Mouse (Mus musculus): ENCODE data around the gene Rapgef1. TPM values are rescaled to one million over a fixed set of nuclear protein-coding genes. Genes with fewer than 3 reads are reported as not detected.

Gene Rapgef1
- total and polyA plus RNA-seq, 2 experiments, result 11.8 to 25.3 TPM

- H3K4me3 ChIP-seq (ENCODE audit: insufficient read depth, low read depth, low read length), result no peak overlapping the region
- no peaks in the 10 kb centered on the region for H3K27me3 ChIP-seq (ENCODE audit: control insufficient read depth, insufficient read depth, low read length)
- WGBS, result 43% methylated on average over 3 of the region's 3 CpGs
- H3K27ac ChIP-seq (replicated peaks; ENCODE audit: insufficient read depth, low read depth, low read length), result peak overlapping the region; percentile 73
- TF ChIP-seq POLR2A (IDR thresholded peaks at IDR 0.05; ENCODE audit: extremely low read depth, insufficient read depth, low read length) (no peak), CTCF (IDR thresholded peaks at IDR 0.05; ENCODE audit: low read depth, low read length) (no peak)
- DNase-seq (ENCODE audit: extremely low read depth, low read depth, low spot score), result peak; percentile 51
- H3K9ac ChIP-seq (ENCODE audit: low read depth, low read length), result no peak overlapping the region
- peaks cover 29% of the 10 kb centered on the region for H3K4me1 ChIP-seq (ENCODE audit: control insufficient read depth, insufficient read depth, low read length)
- H3K79me2 ChIP-seq (ENCODE audit: control insufficient read depth, insufficient read depth, low read length), result peaks cover 20% of the 10 kb centered on the region; the same call in 1 of the 2 replicates
- H3K36me3 ChIP-seq (ENCODE audit: control insufficient read depth, insufficient read depth, low read length), result no peaks in the 10 kb centered on the region
Measured at GRCm38 (mm10) chr2:29678524-29678923, 59.0 kb downstream of the Rapgef1 start.

GRCm38 (mm10) chr2:29679710-29680584 is 60.4 kb downstream of the Rapgef1 start:
- H3K79me2 ChIP-seq (ENCODE audit: control insufficient read depth, insufficient read depth, low read length), result peaks cover 19% of the 10 kb centered on the region; the same call in 1 of the 2 replicates
- H3K4me1 ChIP-seq (ENCODE audit: control insufficient read depth, insufficient read depth, low read length), result peaks cover 19% of the 10 kb centered on the region
- H3K27ac ChIP-seq (replicated peaks; ENCODE audit: insufficient read depth, low read depth, low read length), result no peak overlapping the region
- TF ChIP-seq POLR2A (IDR thresholded peaks at IDR 0.05; ENCODE audit: extremely low read depth, insufficient read depth, low read length) (no peak), CTCF (IDR thresholded peaks at IDR 0.05; ENCODE audit: low read depth, low read length) (no peak)
- no peak overlapping the region for H3K9ac ChIP-seq (ENCODE audit: low read depth, low read length)
- H3K4me3 ChIP-seq (ENCODE audit: insufficient read depth, low read depth, low read length), result no peak overlapping the region
- 98% methylated on average over 6 of the region's 6 CpGs for WGBS
- no peaks in the 10 kb centered on the region for H3K27me3 ChIP-seq (ENCODE audit: control insufficient read depth, insufficient read depth, low read length)
- DNase-seq (ENCODE audit: extremely low read depth, low read depth, low spot score), result no peak
- no peaks in the 10 kb centered on the region for H3K36me3 ChIP-seq (ENCODE audit: control insufficient read depth, insufficient read depth, low read length)

- H3K27me3 ChIP-seq (ENCODE audit: control insufficient read depth, insufficient read depth, low read length), result no peaks in the 10 kb centered on the region
- DNase-seq (ENCODE audit: extremely low read depth, low read depth, low spot score), result no peak
- no peak overlapping the region for H3K27ac ChIP-seq (replicated peaks; ENCODE audit: insufficient read depth, low read depth, low read length)
- peaks cover 1% of the 10 kb centered on the region; the same call in 1 of the 2 replicates for H3K36me3 ChIP-seq (ENCODE audit: control insufficient read depth, insufficient read depth, low read length)
- H3K9ac ChIP-seq (ENCODE audit: low read depth, low read length), result no peak overlapping the region
- TF ChIP-seq POLR2A (IDR thresholded peaks at IDR 0.05; ENCODE audit: extremely low read depth, insufficient read depth, low read length), result no peak
- no peak for TF ChIP-seq CTCF (IDR thresholded peaks at IDR 0.05; ENCODE audit: low read depth, low read length)
- peaks cover 2% of the 10 kb centered on the region for H3K4me1 ChIP-seq (ENCODE audit: control insufficient read depth, insufficient read depth, low read length)
- peaks cover 12% of the 10 kb centered on the region; the same call in 1 of the 2 replicates for H3K79me2 ChIP-seq (ENCODE audit: control insufficient read depth, insufficient read depth, low read length)
- WGBS, result 94% methylated on average over 7 of the region's 7 CpGs
- no peak overlapping the region for H3K4me3 ChIP-seq (ENCODE audit: insufficient read depth, low read depth, low read length)
Measured at GRCm38 (mm10) chr2:29683261-29683999, 63.9 kb downstream of the Rapgef1 start.

- TF ChIP-seq CTCF (IDR thresholded peaks at IDR 0.05; ENCODE audit: low read depth, low read length) (no peak), POLR2A (IDR thresholded peaks at IDR 0.05; ENCODE audit: extremely low read depth, insufficient read depth, low read length) (no peak)
- Histone ChIP-seq H3K36me3 (ENCODE audit: control insufficient read depth, insufficient read depth, low read length) (peaks cover 5% of the 10 kb centered on the region), H3K27me3 (ENCODE audit: control insufficient read depth, insufficient read depth, low read length) (no peaks in the 10 kb centered on the region), H3K4me1 (ENCODE audit: control insufficient read depth, insufficient read depth, low read length) (no peaks in the 10 kb centered on the region), H3K79me2 (ENCODE audit: control insufficient read depth, insufficient read depth, low read length) (peaks cover 5% of the 10 kb centered on the region; the same call in 1 of the 2 replicates), H3K27ac (replicated peaks; ENCODE audit: insufficient read depth, low read depth, low read length) (no peak overlapping the region), H3K4me3 (ENCODE audit: insufficient read depth, low read depth, low read length) (no peak overlapping the region), H3K9ac (ENCODE audit: low read depth, low read length) (no peak overlapping the region)
- WGBS, result 88% methylated on average over 2 of the region's 2 CpGs
- DNase-seq (ENCODE audit: extremely low read depth, low read depth, low spot score), result no peak
Measured at GRCm38 (mm10) chr2:29684498-29684897, 65.0 kb downstream of the Rapgef1 start.

GRCm38 (mm10) chr2:29689014-29689413 is 69.5 kb downstream of the Rapgef1 start:
- no peak overlapping the region for H3K4me3 ChIP-seq (ENCODE audit: insufficient read depth, low read depth, low read length)
- H3K27me3 ChIP-seq (ENCODE audit: control insufficient read depth, insufficient read depth, low read length), result no peaks in the 10 kb centered on the region
- 88% methylated on average over 7 of the region's 7 CpGs for WGBS
- no peak for DNase-seq (ENCODE audit: extremely low read depth, low read depth, low spot score)
- no peaks in the 10 kb centered on the region; the same call in 1 of the 2 replicates for H3K79me2 ChIP-seq (ENCODE audit: control insufficient read depth, insufficient read depth, low read length)
- no peaks in the 10 kb centered on the region for H3K4me1 ChIP-seq (ENCODE audit: control insufficient read depth, insufficient read depth, low read length)
- H3K9ac ChIP-seq (ENCODE audit: low read depth, low read length), result no peak overlapping the region
- no peak overlapping the region for H3K27ac ChIP-seq (replicated peaks; ENCODE audit: insufficient read depth, low read depth, low read length)
- no peak for TF ChIP-seq CTCF (IDR thresholded peaks at IDR 0.05; ENCODE audit: low read depth, low read length)
- no peak for TF ChIP-seq POLR2A (IDR thresholded peaks at IDR 0.05; ENCODE audit: extremely low read depth, insufficient read depth, low read length)
- H3K36me3 ChIP-seq (ENCODE audit: control insufficient read depth, insufficient read depth, low read length), result peaks cover 24% of the 10 kb centered on the region
